Mouse (Mus musculus): ENCODE results near the gene Cog3.

DNA sequence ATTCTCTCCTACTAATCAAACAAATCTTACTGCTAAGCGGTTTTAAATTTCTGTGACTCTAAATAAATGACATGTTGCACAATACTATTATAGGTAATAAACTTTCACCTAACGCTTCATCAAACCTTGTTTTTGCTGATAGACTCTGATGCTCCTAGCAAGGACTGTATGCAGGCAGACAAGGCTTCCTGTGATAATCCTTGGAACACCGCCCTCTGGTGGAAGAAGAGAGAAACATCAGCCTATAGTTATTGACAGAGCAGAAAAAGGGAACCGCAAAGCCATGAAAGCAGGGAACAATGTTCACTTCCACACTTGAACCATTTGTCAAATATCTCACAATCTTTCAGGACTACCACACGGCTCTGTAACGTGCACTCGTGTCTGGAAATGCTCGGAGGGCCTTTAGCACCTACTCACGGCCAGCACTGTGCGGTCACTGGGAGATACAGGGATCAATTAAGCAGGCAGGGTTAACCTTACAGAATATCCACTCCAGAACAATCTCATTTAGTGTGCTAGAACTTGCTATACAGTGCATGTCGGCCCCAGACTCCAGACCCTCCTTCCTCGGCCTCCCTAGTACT lies 32.2 kb downstream of the Cog3 start:
- TF ChIP-seq CTCF (IDR thresholded peaks at IDR 0.05; ENCODE audit: low read depth) (peak; percentile 87), EP300 (IDR thresholded peaks at IDR 0.05; ENCODE audit: low read depth) (no peak)

Measured in liver, embryonic 14.5 days (tissue).